Mouse (Mus musculus) spleen, postnatal 10 days (tissue): Measurements from ENCODE around the gene 1700008O03Rik.
A peak's percentile ranks its signal among the peaks of the same experiment; 100 is the strongest.

Experiments
- DNase-seq, 2 experiments: peaks; one replicate each; pipeline ENCODE4 v3.0.0; 2021 to 2022; ENCODE audit warnings: low spot score in 2 of 2

Gene 1700008O03Rik

GRCm38 (mm10) chr7:44344622-44345021 is 41.0 kb downstream of the 1700008O03Rik start:
- peak in 1 of 2 experiments; percentile 35 for DNase-seq

GRCm38 (mm10) chr7:44343459-44344015 is 42.1 kb downstream of the 1700008O03Rik start:
- no peak for DNase-seq

- no peak for DNase-seq
Observed at GRCm38 (mm10) chr7:44341714-44342113, 43.9 kb downstream of the 1700008O03Rik start.

- DNase-seq, result no peak
Observed at GRCm38 (mm10) chr7:44341119-44341518, 44.5 kb downstream of the 1700008O03Rik start.

- no peak for DNase-seq
Observed at GRCm38 (mm10) chr7:44340226-44340625, 45.4 kb downstream of the 1700008O03Rik start.

- DNase-seq, result no peak
Observed at GRCm38 (mm10) chr7:44337121-44337849, 48.3 kb downstream of the 1700008O03Rik start.

- no peak for DNase-seq
Observed at GRCm38 (mm10) chr7:44336046-44337021, 49.3 kb downstream of the 1700008O03Rik start.

- no peak for DNase-seq
Observed at GRCm38 (mm10) chr7:44335031-44335878, 50.4 kb downstream of the 1700008O03Rik start.

GRCm38 (mm10) chr7:44334139-44334538 is 51.5 kb downstream of the 1700008O03Rik start:
- DNase-seq, result no peak

GRCm38 (mm10) chr7:44332336-44332735 is 53.3 kb downstream of the 1700008O03Rik start:
- DNase-seq, result no peak

- no peak for DNase-seq
Observed at GRCm38 (mm10) chr7:44326614-44327013, 59.0 kb downstream of the 1700008O03Rik start.

GRCm38 (mm10) chr7:44322290-44322689 is 63.3 kb downstream of the 1700008O03Rik start:
- DNase-seq, result no peak

- DNase-seq, result no peak
Observed at GRCm38 (mm10) chr7:44320886-44321285, 64.7 kb downstream of the 1700008O03Rik start.

- peak in 1 of 2 experiments; percentile 51 for DNase-seq
Observed at GRCm38 (mm10) chr7:44317913-44318312, 67.7 kb downstream of the 1700008O03Rik start.

GRCm38 (mm10) chr7:44312484-44312883 is 73.1 kb downstream of the 1700008O03Rik start:
- DNase-seq, result no peak

- peak in 1 of 2 experiments; percentile 56 for DNase-seq
Observed at GRCm38 (mm10) chr7:44311713-44312304, 73.8 kb downstream of the 1700008O03Rik start.

GRCm38 (mm10) chr7:44310878-44311712 is 74.5 kb downstream of the 1700008O03Rik start:
- DNase-seq, result peak in 1 of 2 experiments; percentile 40

- no peak for DNase-seq
Observed at GRCm38 (mm10) chr7:44310285-44310877, 75.2 kb downstream of the 1700008O03Rik start.
